Mouse (Mus musculus): ENCODE results near the gene Cenpf. TPM values are rescaled to one million over a fixed set of nuclear protein-coding genes. Genes with fewer than 3 reads are reported as not detected.

Gene Cenpf
- 87.3 and 98.8 TPM in 2 replicates for polyA plus RNA-seq (2014; fragmentation: Nextera tagmentation; extraction: Ambion mirVana)

DNA sequence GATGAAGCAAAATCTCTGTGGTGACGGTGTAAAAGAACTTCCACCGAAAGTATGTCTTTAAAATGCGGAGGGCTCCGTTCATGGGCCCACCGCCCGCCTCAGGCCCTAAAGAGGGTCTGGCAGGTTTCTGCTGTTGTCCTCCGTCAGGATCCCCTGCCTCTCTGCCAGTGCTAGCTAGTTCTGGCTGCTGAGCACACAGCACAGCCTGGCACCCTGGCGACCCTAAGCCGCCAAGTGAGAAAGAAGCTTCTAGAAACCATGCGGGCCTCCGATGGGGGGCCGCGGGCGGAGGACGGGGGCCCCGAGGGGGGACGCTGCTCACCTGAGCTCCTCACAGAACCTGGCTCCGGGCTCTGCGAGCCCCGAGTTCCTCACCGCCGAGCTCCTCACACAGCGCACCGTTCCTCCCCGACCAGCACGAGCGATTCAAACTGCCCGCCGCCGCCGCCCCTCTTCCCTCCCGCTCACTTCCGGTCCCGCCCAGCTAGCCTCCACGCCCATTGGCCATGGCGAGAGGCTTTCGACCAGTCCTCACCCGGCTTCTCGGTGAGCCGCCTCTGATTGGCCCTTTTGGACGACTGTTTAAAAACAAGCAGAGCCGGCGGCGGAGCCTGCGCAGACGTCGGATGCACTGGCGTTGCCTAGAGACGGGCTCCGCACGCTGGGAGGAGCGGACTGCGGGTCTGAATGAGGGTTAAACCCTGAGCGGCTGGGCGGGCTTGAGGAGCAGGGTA, at the start of gene Cenpf:
Gene Cenpf, minus strand, starts transcription at position 433 of the 734 bp plus-strand sequence.
- peak within 1 kb of the TSS; percentile 92 for H3K4me3 ChIP-seq (ENCODE audit: low read length)
- ATAC-seq (ENCODE audit: low FRiP score, low TSS enrichment): peak; percentile 100
- H3K4me2 ChIP-seq (replicated peaks; ENCODE audit: low read depth, low read length): peak within 1 kb of the TSS; percentile 90
- no peaks in the 10 kb centered on the region for H3K27me3 ChIP-seq (ENCODE audit: control insufficient read depth, insufficient read depth, low read length)
- H3K36me3 ChIP-seq (ENCODE audit: control insufficient read depth, insufficient read depth, low read length): peaks cover 27% of the 10 kb centered on the region
- peaks cover 15% of the 10 kb centered on the region for H3K4me1 ChIP-seq (ENCODE audit: control insufficient read depth, insufficient read depth, low read length)
- H3K9ac ChIP-seq (ENCODE audit: low read depth, low read length): peak within 1 kb of the TSS; percentile 89
- WGBS: under 1% methylated on average over 51 of the region's 55 CpGs
- no peaks in the 10 kb centered on the region for H3K9me3 ChIP-seq (ENCODE audit: control insufficient read depth, low read length)
- H3K27ac ChIP-seq (ENCODE audit: low read depth, low read length): peak within 1 kb of the TSS; percentile 78

DNA sequence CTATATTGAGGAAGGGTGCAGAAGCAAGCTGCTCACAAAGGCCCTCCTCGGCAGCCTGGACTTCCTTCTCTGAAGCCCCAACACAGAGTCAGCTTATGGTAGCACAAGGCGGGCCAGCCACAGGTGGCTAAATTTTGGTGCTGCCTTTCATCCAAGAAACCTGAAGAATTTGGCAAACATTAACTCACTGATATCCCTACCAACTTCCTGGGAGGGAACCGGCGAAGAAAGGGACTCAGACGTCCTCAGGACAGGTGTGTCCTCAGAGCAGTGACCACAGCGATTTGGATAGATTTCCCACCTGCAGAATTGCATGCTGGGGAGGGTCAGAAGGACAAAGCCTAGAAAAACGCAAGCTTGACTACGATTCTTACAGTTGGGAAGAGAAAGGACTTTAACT, 44.3 kb upstream of the Cenpf start:
- peaks cover 35% of the 10 kb centered on the region for H3K4me1 ChIP-seq (ENCODE audit: control insufficient read depth, insufficient read depth, low read length)
- peak overlapping the region; percentile 74; the same call in 1 of the 2 replicates for H3K4me2 ChIP-seq (replicated peaks; ENCODE audit: low read depth, low read length)
- no peak for ATAC-seq (ENCODE audit: low FRiP score, low TSS enrichment)

DNA sequence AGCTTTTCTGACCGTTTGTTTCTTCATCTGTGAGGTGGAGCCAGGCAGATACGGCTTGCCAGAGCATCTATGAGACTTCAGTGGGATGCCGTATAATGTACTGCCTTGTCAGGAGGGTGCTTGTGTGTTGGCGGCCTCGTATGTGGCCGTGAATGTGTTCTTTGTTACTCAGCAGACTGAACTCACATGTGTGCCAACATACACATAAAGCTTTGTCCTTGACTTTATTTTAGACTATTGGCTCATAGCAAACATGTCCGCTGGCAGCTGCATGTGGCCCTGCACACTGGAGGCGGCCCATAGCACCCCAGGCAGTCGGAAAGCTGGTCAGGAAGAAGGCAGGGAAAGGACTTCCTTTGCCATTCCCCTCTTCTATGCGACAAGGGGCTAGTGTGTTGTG, 43.8 kb upstream of the Cenpf start:
- Histone ChIP-seq H3K27me3 (ENCODE audit: control insufficient read depth, insufficient read depth, low read length) (no peaks in the 10 kb centered on the region), H3K9me3 (ENCODE audit: control insufficient read depth, low read length) (no peaks in the 10 kb centered on the region), H3K4me2 (replicated peaks; ENCODE audit: low read depth, low read length) (peak overlapping the region; percentile 74), H3K4me3 (ENCODE audit: low read length) (no peak overlapping the region), H3K4me1 (ENCODE audit: control insufficient read depth, insufficient read depth, low read length) (peaks cover 39% of the 10 kb centered on the region), H3K27ac (ENCODE audit: low read depth, low read length) (peak overlapping the region; percentile 10; the same call in 1 of the 2 replicates), H3K9ac (ENCODE audit: low read depth, low read length) (no peak overlapping the region; the same call in 1 of the 2 replicates), H3K36me3 (ENCODE audit: control insufficient read depth, insufficient read depth, low read length) (no peaks in the 10 kb centered on the region; the same call in 1 of the 2 replicates)
- no peak for ATAC-seq (ENCODE audit: low FRiP score, low TSS enrichment)
- 58% methylated on average over 10 of the region's 10 CpGs for WGBS

More for the DNA sequence above, 44.3 kb upstream of the Cenpf start:
- Histone ChIP-seq H3K27ac (ENCODE audit: low read depth, low read length) (peak overlapping the region; percentile 10; the same call in 1 of the 2 replicates), H3K9me3 (ENCODE audit: control insufficient read depth, low read length) (no peaks in the 10 kb centered on the region), H3K36me3 (ENCODE audit: control insufficient read depth, insufficient read depth, low read length) (no peaks in the 10 kb centered on the region; the same call in 1 of the 2 replicates), H3K27me3 (ENCODE audit: control insufficient read depth, insufficient read depth, low read length) (no peaks in the 10 kb centered on the region), H3K4me3 (ENCODE audit: low read length) (no peak overlapping the region), H3K9ac (ENCODE audit: low read depth, low read length) (no peak overlapping the region; the same call in 1 of the 2 replicates)
- WGBS: 53% methylated on average over 8 of the region's 8 CpGs

DNA sequence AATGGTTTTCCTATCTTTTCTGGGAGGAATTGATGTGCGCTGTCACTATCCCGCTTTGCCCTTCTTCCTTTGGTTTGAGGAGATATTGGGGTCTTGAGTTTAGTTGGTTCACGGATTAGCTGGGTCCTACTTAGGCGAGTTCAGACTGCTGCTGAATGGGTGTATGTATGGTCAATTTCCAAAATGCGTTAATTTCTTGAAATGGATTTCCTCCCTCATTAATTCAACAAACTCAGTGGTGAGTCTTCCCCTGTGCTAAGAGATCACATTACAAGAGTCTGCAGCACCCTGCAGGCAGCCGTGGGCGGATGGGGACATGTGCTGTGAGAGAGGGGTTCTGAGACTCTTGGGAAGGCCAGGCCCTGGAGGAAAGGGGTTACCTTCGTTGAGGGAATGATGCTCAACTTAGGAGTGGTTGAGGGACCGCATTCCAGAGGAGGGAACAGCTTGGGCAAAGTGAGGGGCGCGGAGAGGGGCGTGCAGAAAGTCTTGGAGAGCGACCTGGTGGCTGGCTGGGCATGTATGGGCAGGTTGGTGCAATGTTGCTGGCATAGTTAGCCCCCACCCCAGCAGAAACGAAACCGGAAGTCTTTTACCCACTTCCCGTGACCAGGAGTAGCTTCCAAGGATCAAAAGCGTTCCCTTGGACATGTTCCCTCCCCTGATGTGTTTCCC, 41.4 kb upstream of the Cenpf start:
- Histone ChIP-seq H3K9ac (ENCODE audit: low read depth, low read length) (peak overlapping the region; percentile 92), H3K27ac (ENCODE audit: low read depth, low read length) (no peak overlapping the region; the same call in 1 of the 2 replicates), H3K4me3 (ENCODE audit: low read length) (peak overlapping the region; percentile 88), H3K27me3 (ENCODE audit: control insufficient read depth, insufficient read depth, low read length) (no peaks in the 10 kb centered on the region), H3K36me3 (ENCODE audit: control insufficient read depth, insufficient read depth, low read length) (no peaks in the 10 kb centered on the region; the same call in 1 of the 2 replicates), H3K4me1 (ENCODE audit: control insufficient read depth, insufficient read depth, low read length) (peaks cover 53% of the 10 kb centered on the region), H3K4me2 (replicated peaks; ENCODE audit: low read depth, low read length) (peak overlapping the region; percentile 74), H3K9me3 (ENCODE audit: control insufficient read depth, low read length) (no peaks in the 10 kb centered on the region)
- 3% methylated on average over 17 of the region's 17 CpGs for WGBS
- no peak for ATAC-seq (ENCODE audit: low FRiP score, low TSS enrichment)

DNA sequence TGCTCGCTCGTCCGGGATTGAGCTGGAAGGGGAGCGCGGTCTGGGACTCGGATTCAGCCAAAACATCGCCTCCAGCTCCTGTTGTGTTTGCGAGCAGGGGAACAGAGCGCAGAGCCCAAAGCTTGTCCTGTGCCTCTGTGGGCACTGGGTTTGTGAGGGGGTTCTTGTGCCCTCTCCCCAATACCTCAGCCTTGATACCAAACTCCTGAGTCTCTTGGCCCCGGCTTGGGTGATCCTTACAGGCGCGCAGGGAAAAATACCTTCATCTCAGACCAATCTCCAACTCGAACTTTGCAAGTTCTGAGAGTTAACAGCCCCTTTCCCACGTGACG, 40.9 kb upstream of the Cenpf start:
- Histone ChIP-seq H3K36me3 (ENCODE audit: control insufficient read depth, insufficient read depth, low read length) (no peaks in the 10 kb centered on the region; the same call in 1 of the 2 replicates), H3K9ac (ENCODE audit: low read depth, low read length) (peak overlapping the region; percentile 92), H3K9me3 (ENCODE audit: control insufficient read depth, low read length) (no peaks in the 10 kb centered on the region), H3K27me3 (ENCODE audit: control insufficient read depth, insufficient read depth, low read length) (no peaks in the 10 kb centered on the region), H3K4me2 (replicated peaks; ENCODE audit: low read depth, low read length) (peak overlapping the region; percentile 74), H3K4me1 (ENCODE audit: control insufficient read depth, insufficient read depth, low read length) (peaks cover 53% of the 10 kb centered on the region), H3K27ac (ENCODE audit: low read depth, low read length) (peak overlapping the region; percentile 99), H3K4me3 (ENCODE audit: low read length) (peak overlapping the region; percentile 88)
- under 1% methylated on average over 15 of the region's 15 CpGs for whole genome bisulfite sequencing
- no peak for ATAC-seq (ENCODE audit: low FRiP score, low TSS enrichment)

DNA sequence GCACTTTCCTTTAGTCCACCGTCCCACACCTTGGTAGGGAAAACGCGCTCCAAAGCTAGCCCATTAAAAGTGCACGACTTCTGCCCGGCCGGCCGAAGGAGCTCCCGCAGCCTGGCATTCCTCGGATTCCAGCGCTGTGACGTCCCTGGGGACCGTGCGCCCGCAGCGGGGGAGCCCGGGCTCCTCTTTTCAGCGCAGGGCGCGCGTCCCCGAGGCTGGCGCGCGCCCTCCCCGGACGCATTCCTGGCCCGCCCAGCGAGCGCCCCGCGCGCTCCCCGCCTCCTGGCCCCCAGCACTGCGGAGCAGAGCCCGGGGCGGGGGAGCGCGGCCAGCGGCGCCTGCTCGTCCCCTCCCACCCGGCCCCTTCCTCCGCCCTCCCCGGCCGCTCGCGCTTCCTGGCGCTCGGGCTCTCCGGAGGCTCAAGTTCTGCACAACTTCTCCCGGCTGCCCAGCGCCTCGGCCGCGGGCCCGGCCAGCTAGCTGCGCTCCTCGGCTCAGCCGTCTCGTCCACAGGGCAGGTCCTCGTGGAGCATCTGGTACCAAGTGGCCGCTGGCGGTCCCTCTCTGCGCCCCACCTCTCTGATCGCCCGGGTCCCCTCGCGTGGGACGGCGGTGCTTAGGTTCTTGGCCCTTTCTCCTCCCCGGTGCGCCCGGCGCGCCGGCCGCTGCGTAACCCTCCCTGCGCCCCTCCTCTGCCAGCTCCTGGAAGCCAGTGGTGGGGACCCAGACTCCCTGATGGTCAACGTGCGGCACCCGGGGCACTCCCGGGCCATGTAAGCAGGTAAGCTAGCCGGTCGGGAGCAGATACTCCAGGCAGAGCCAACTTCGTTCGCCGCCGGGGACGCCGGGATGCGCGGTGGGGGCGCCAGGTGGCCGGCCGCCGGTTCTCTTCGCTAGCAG, 40.2 kb upstream of the Cenpf start, which contains the start of gene Ptpn14:
Gene Ptpn14, plus strand, starts transcription at position 385 of the 900 bp plus-strand sequence.
- H3K9me3 ChIP-seq (ENCODE audit: control insufficient read depth, low read length): no peaks in the 10 kb centered on the region
- peak within 1 kb of the TSS; percentile 74 for H3K4me2 ChIP-seq (replicated peaks; ENCODE audit: low read depth, low read length)
- peak within 1 kb of the TSS; percentile 99 for H3K27ac ChIP-seq (ENCODE audit: low read depth, low read length)
- ATAC-seq (ENCODE audit: low FRiP score, low TSS enrichment): peak; percentile 92
- H3K36me3 ChIP-seq (ENCODE audit: control insufficient read depth, insufficient read depth, low read length): no peaks in the 10 kb centered on the region; the same call in 1 of the 2 replicates
- H3K27me3 ChIP-seq (ENCODE audit: control insufficient read depth, insufficient read depth, low read length): no peaks in the 10 kb centered on the region
- peak within 1 kb of the TSS; percentile 88 for H3K4me3 ChIP-seq (ENCODE audit: low read length)
- H3K4me1 ChIP-seq (ENCODE audit: control insufficient read depth, insufficient read depth, low read length): peaks cover 53% of the 10 kb centered on the region
- under 1% methylated on average over 80 of the region's 98 CpGs for WGBS
- H3K9ac ChIP-seq (ENCODE audit: low read depth, low read length): peak within 1 kb of the TSS; percentile 92

DNA sequence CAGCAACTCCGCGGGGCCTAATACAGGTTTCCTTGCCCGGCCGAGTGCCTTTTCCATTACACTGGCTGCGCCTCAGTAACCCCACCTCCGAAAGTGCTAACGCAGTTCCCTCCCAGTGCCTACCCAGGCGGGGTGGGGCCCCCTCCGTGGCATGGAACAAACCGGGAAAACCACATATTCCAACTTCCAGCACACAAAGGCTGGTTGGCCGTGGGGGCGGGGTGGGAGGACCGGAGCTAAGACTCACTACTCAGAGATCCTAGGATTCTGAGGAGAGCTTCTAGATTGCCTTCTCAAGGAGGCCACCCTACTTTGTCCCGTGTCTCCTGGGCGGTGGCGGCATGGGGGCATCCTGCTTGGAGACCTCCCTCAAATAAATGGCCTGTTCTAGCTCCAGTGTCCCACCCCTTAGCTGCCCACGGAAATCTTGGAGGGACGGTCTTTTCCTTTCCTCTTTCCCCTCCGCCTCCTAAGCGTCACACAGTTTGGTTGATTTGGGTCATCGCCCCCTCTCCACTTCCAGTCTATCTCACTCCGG, 39.5 kb upstream of the Cenpf start:
- H3K27me3 ChIP-seq (ENCODE audit: control insufficient read depth, insufficient read depth, low read length): no peaks in the 10 kb centered on the region
- peaks cover 49% of the 10 kb centered on the region for H3K4me1 ChIP-seq (ENCODE audit: control insufficient read depth, insufficient read depth, low read length)
- no peaks in the 10 kb centered on the region; the same call in 1 of the 2 replicates for H3K36me3 ChIP-seq (ENCODE audit: control insufficient read depth, insufficient read depth, low read length)
- H3K9ac ChIP-seq (ENCODE audit: low read depth, low read length): peak overlapping the region; percentile 92
- peak overlapping the region; percentile 88 for H3K4me3 ChIP-seq (ENCODE audit: low read length)
- WGBS: 1% methylated on average over 22 of the region's 22 CpGs
- H3K9me3 ChIP-seq (ENCODE audit: control insufficient read depth, low read length): no peaks in the 10 kb centered on the region
- H3K4me2 ChIP-seq (replicated peaks; ENCODE audit: low read depth, low read length): peak overlapping the region; percentile 74
- ATAC-seq (ENCODE audit: low FRiP score, low TSS enrichment): peak; percentile 72
- H3K27ac ChIP-seq (ENCODE audit: low read depth, low read length): peak overlapping the region; percentile 99

DNA sequence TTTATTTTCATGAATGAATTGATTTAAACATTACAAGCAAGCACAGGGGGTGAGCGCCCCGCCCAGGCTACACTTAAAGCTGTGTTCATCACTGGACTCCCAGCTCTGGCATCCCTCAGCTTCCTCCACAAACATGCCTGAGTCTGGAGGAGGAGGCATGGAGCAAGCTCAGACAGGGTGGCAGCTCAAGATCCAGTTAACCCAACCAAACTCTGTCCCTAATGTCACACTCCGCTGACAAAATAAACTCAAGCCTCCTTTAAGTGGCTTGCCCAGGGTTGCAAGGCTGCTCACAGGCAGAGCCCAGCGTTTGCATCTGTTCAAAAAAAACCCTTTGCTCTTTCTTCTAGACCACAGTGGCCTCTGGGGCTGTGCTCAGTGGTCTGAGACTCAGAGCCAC, 38.2 kb upstream of the Cenpf start:
- H3K4me2 ChIP-seq (replicated peaks; ENCODE audit: low read depth, low read length): no peak overlapping the region
- peak overlapping the region; percentile 99; the same call in 1 of the 2 replicates for H3K27ac ChIP-seq (ENCODE audit: low read depth, low read length)
- 50% methylated on average over 4 of the region's 4 CpGs for WGBS
- H3K27me3 ChIP-seq (ENCODE audit: control insufficient read depth, insufficient read depth, low read length): no peaks in the 10 kb centered on the region
- no peak overlapping the region for H3K4me3 ChIP-seq (ENCODE audit: low read length)
- H3K4me1 ChIP-seq (ENCODE audit: control insufficient read depth, insufficient read depth, low read length): peaks cover 37% of the 10 kb centered on the region
- peak; percentile 10 for ATAC-seq (ENCODE audit: low FRiP score, low TSS enrichment)
- H3K36me3 ChIP-seq (ENCODE audit: control insufficient read depth, insufficient read depth, low read length): no peaks in the 10 kb centered on the region
- H3K9ac ChIP-seq (ENCODE audit: low read depth, low read length): no peak overlapping the region
- no peaks in the 10 kb centered on the region for H3K9me3 ChIP-seq (ENCODE audit: control insufficient read depth, low read length)

Data from kidney, embryonic 14.5 days (tissue).